Mouse (Mus musculus) frontal cortex, postnatal 14 days (tissue): ENCODE data around the gene Trip13.

ENCODE experiments used
- DNase-seq, 2 experiments: peaks; one replicate each; pipeline ENCODE4 v3.0.0; 2022; ENCODE audit warnings: low spot score in 2 of 2

The Trip13 gene

DNA sequence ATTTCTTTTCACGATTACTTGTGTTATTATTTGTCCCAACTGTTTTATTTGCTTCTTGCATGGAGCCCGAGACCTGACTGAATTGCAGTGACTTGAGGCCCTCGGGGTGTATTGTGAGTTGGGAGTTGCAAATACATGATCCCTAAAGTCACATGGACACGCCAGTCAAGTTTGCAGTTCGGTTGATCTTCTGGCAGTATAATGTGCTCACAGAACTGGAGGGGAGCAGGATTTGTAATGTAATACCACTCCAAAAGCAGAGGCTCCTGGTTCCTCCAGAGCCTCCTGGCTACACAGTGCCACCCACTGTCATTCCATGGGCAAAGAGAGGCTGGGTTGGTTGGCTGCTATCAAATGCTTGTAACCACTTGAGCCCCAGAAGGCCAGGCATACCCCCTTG, 51.0 kb downstream of the Trip13 start:
- no peak for DNase-seq

DNA sequence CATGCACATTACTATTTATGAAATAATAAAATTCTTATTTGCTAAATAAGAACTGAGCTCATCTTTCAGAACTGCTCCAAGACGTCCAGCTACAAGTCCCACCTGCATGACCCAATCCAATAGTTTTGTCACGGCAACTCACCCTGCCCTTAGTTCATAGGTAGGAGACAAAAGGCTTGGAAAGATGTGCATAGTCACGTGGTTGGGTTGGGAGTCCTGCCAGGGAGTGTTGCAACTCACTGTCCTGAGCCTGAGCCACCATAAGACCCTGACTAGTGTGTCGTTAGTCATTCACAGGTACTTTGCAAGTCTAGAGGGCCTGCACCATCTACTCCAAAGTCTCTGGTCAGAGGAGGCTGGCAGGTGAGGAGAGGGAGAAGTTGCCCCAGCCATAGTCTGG, 51.5 kb downstream of the Trip13 start:
- no peak for DNase-seq

DNA sequence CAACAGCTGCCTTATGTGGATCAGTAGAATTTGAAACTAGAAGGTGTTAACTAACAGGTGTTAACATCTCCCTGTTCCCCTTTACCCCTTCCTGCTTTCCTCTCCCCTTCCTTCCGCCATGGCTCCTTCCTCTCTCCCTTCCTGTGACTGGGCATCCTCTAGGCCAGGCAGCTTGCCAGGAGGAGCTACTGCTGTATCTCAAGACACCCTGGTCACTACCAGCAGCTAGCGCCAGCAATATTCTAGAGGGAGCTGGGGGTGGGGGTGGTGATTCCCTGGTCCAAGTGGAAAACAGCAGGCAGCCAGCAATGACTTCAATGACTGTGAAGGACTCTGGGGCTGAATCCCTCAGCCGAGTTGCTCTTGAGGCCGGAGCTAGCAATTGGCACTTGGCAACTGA, 51.9 kb downstream of the Trip13 start:
- no peak for DNase-seq

DNA sequence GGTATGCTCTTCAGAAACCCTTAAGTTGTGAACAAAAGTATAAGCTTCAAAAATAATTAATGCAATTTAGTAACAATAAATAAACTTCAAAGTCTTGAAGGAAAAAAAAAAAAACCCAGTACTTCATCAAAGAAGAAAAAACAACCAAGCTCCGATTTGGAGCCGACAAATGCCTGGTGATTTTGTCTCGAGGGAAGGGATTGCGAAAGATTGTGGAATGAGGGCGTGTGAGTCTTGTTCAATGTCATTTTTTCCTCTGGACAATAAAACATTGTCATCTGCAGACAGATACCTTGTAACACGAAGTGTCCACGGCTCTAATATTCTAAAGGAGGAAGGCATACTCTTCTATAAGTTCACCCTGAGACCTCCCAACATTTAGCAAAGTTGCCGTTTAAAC, 56.2 kb downstream of the Trip13 start:
- no peak for DNase-seq

DNA sequence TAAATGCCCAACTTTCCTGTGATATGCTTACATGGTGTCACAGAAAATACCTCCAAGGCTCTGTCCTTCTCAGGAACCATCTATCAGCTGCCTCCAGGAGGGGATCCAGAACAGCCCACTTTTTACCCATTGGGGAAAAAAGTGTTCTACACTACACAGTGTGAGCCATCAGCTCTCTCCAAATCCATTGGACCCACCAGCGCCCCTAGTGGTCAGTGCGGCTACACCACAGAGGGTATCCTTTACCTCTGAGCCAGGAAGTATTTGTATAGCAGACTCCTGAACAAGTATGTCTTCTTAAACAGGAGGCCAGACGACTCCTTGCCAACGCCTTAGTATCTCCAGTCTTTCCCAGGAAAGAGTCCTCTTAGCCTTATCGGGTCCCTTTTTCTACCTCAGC, 57.8 kb downstream of the Trip13 start:
- DNase-seq = no peak

DNA sequence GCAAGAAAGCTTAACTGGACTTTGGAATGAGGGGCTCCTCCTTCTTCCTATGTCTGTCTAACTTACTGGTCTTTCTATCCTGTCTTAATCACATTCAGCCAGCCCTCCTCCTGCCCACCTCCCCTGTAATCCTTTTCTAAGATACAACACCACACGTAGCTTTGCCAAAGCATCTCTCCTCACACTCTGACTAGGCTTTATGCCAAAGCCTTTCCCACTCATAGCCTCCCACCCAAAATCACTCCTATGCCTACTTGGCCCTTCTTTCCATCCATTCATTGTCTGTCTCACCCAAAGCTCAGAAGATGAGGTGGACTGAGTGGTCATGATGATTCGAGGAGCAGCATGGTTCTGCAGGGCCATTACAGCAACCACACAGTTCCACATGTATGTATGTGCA, 65.4 kb downstream of the Trip13 start:
- DNase-seq = no peak
